Mouse (Mus musculus) ES-E14 (cell line): ENCODE data around the gene Snrpc. TPM values are rescaled to one million over a fixed set of nuclear protein-coding genes. Genes with fewer than 3 reads are reported as not detected.

Source experiments
- DNase-seq: peaks from one replicate; pipeline ENCODE4 v3.0.0-alpha.2; 2013; ENCODE audit warnings: low read depth, low spot score
- H3K27ac ChIP-seq: 2 replicates; pipeline ENCODE4 v1.5.1; 2012; ENCODE audit warnings: low read depth, mild to moderate bottlenecking, low read length, moderate library complexity, mixed read lengths; ENCODE audit not compliant: poor library complexity, insufficient read depth, severe bottlenecking
- H3K36me3 ChIP-seq: 2 replicates; pipeline ENCODE4 v1.6.1; 2012; ENCODE audit warnings: mild to moderate bottlenecking, low read length, moderate library complexity, mixed read lengths; ENCODE audit not compliant: control insufficient read depth, poor library complexity, insufficient read depth, severe bottlenecking
- H3K4me1 ChIP-seq, 2 experiments: fragments of 150-350 bp in 1 of 2; sonication (generic) in 1 of 2; 2 replicates each; pipeline ENCODE4 v1.6.1; 2012; ENCODE audit warnings: low read length in 2 of 2, mild to moderate bottlenecking in 1 of 2, mixed read lengths in 1 of 2; ENCODE audit not compliant: control insufficient read depth in 2 of 2, insufficient read depth in 2 of 2, poor library complexity in 1 of 2
- H3K4me3 ChIP-seq, 2 experiments: fragments of 150-350 bp in 1 of 2; sonication (generic) in 1 of 2; 2 replicates each; pipeline ENCODE4 v1.5.1; 2012; ENCODE audit warnings: low read length in 2 of 2, low read depth in 1 of 2, mild to moderate bottlenecking in 1 of 2, mixed read lengths in 1 of 2; ENCODE audit not compliant: insufficient read depth in 1 of 2, poor library complexity in 1 of 2, severe bottlenecking in 1 of 2
- H3K9ac ChIP-seq: 2 replicates; pipeline ENCODE4 v1.6.1; 2012; ENCODE audit warnings: low read depth, mild to moderate bottlenecking, low read length, mixed read lengths; ENCODE audit not compliant: poor library complexity, insufficient read depth, severe bottlenecking
- H3K9me3 ChIP-seq: fragments of 150-350 bp; sonication (generic); 2 replicates; pipeline ENCODE4 v1.6.1; 2012; ENCODE audit warnings: low read depth, mild to moderate bottlenecking, low read length; ENCODE audit not compliant: control insufficient read depth, insufficient read depth
- CHD2 ChIP-seq: IDR thresholded peaks from 2 replicates; pipeline ENCODE4 v1.6.1; 2014; ENCODE audit warnings: mild to moderate bottlenecking, low read depth, low read length, inconsistent platforms
- HCFC1 ChIP-seq: IDR thresholded peaks from 2 replicates; pipeline ENCODE4 v1.6.1; 2012; ENCODE audit warnings: low read length, inconsistent platforms, borderline replicate concordance; ENCODE audit not compliant: insufficient read depth
- MAFK ChIP-seq: IDR thresholded peaks from 2 replicates; pipeline ENCODE4 v1.6.1; 2014; ENCODE audit warnings: mild to moderate bottlenecking, low read depth, low read length, inconsistent platforms; ENCODE audit not compliant: insufficient read depth
- ZC3H11A ChIP-seq: IDR thresholded peaks from 2 replicates; pipeline ENCODE4 v1.6.1; 2012; ENCODE audit warnings: low read depth, mild to moderate bottlenecking, inconsistent platforms, low read length, borderline replicate concordance
- ZNF384 ChIP-seq: IDR thresholded peaks from 2 replicates; pipeline ENCODE4 v1.6.1; 2012; ENCODE audit warnings: low read depth, low read length, inconsistent platforms
- in situ Hi-C, 2 experiments: fragments of 600-800 bp; cut with MboI; formaldehyde crosslinking; loops; one replicate each; pipeline ENCODE4 v1.15.1; 2025; ENCODE audit warnings: low sequenced_read_pairs in 2 of 2, inconsistent platforms in 1 of 2; ENCODE audit not compliant: unreplicated experiment in 2 of 2
- total RNA-seq: library from RNA; depleted of rRNA; stranded (reverse); fragments of 300-350 nt; gene quantifications from 2 replicates; pipeline ENCODE4 v1.2.3, GENCODE M21; 2012

Snrpc gene
- total RNA-seq, 1 experiment: 185 TPM

- Histone ChIP-seq H3K9me3 (no peaks in the 10 kb centered on the region), H3K4me1 (peaks cover 2 to 5% of the 10 kb centered on the region in 2 experiments; a peak in 2 of 4 replicates), H3K9ac (no peak overlapping the region), H3K27ac (no peak overlapping the region), H3K36me3 (peaks cover under 1% of the 10 kb centered on the region; the same call in 1 of the 2 replicates), H3K4me3 (no peak overlapping the region)
- in situ Hi-C loops: no loop called here
- DNase-seq: no peak
- TF ChIP-seq HCFC1 (no peak), ZC3H11A (no peak), CHD2 (no peak), ZNF384 (no peak), MAFK (no peak)
These were observed 32.9 kb upstream of the Snrpc start for GRCm38 (mm10) chr17:27804803-27805770.

- Histone ChIP-seq H3K9ac (no peak overlapping the region), H3K27ac (no peak overlapping the region), H3K4me3 (no peak overlapping the region), H3K36me3 (peaks cover 4% of the 10 kb centered on the region; the same call in 1 of the 2 replicates), H3K4me1 (peaks cover 0 to 8% of the 10 kb centered on the region in 2 experiments; a peak in 2 of 4 replicates), H3K9me3 (no peaks in the 10 kb centered on the region)
- TF ChIP-seq ZC3H11A: no peak
- no peak for TF ChIP-seq MAFK
- TF ChIP-seq ZNF384: no peak
- TF ChIP-seq HCFC1: no peak
- no peak for TF ChIP-seq CHD2
- in situ Hi-C loops: no loop called here
- no peak for DNase-seq
These were observed 30.3 kb upstream of the Snrpc start for GRCm38 (mm10) chr17:27807542-27808078.

DNA sequence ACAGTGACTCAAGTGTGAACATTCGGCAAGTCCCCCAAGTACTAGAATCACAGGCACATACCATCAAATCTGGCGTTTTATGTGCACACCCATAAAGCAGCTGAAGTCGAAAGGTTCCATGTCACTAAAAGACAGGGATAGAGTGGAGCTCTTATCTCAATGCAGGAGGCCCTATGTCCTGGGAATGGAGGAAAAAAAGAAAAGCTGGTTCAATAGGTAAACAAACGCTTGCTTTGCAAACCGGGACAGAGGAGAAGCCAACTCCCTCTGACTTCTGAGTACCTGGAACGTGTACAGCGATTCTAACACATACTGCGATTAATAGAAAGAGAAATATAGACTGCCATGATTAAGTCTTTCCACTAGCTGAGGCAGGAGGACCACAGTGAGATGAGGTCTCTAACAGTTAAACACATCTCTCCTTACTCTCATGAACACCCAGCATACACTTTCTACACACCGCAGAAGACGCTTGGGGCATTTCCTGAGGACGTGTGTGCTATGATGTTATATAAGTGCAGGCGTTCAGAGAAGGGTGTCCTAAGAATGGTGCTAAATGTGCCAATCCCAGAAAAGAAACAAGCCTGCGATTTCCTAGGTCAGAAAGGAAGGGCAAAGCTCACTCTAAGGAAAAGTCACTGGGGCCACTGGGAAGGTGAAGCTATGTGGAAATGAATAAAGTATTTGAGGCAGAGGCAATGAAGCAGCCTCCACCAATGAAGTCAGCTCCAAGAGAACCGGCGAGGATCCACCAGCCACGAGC is 27.2 kb upstream of the Snrpc start:
- H3K4me3 ChIP-seq: no peak overlapping the region
- TF ChIP-seq MAFK: no peak
- no peak for TF ChIP-seq HCFC1
- TF ChIP-seq ZC3H11A: no peak
- TF ChIP-seq ZNF384: no peak
- TF ChIP-seq CHD2: no peak
- H3K4me1 ChIP-seq: peaks cover 0 to 5% of the 10 kb centered on the region in 2 experiments; a peak in 2 of 4 replicates
- no peak overlapping the region for H3K9ac ChIP-seq
- H3K27ac ChIP-seq: no peak overlapping the region
- H3K9me3 ChIP-seq: no peaks in the 10 kb centered on the region
- no peak for DNase-seq
- H3K36me3 ChIP-seq: peaks cover 4% of the 10 kb centered on the region; the same call in 1 of the 2 replicates
- in situ Hi-C loops: no loop called here

GRCm38 (mm10) chr17:27811980-27812379 is 26.0 kb upstream of the Snrpc start:
- Histone ChIP-seq H3K27ac (no peak overlapping the region; the same call in 1 of the 2 replicates), H3K4me1 (peaks cover 0 to 5% of the 10 kb centered on the region in 2 experiments; a peak in 2 of 4 replicates), H3K4me3 (no peak overlapping the region), H3K9ac (no peak overlapping the region), H3K9me3 (no peaks in the 10 kb centered on the region), H3K36me3 (peaks cover 4% of the 10 kb centered on the region; the same call in 1 of the 2 replicates)
- TF ChIP-seq MAFK (no peak), ZNF384 (no peak), HCFC1 (no peak), CHD2 (no peak), ZC3H11A (no peak)
- in situ Hi-C loops: no loop called here
- DNase-seq: no peak
